Mouse (Mus musculus) forebrain, embryonic 11.5 days (tissue): ENCODE results near the gene Chdh. TPM values are rescaled to one million over a fixed set of nuclear protein-coding genes. Genes with fewer than 3 reads are reported as not detected.

Experiments
- ATAC-seq: fragments of 200-750 bp; cut with Nextera tagmentation; replicated peaks from 2 replicates; pipeline ENCODE4 v1.8.0; 2017; ENCODE audit warnings: moderate TSS enrichment; ENCODE audit not compliant: low FRiP score
- DNase-seq: peaks from one replicate; pipeline ENCODE4 v3.0.0-alpha.2; 2017; ENCODE audit warnings: low spot score
- H3K27ac ChIP-seq: fragments of 300-500 bp; sonication (generic); 2 replicates; pipeline ENCODE4 v1.5.1; 2014; ENCODE audit warnings: low read depth, low read length
- H3K27me3 ChIP-seq: fragments of 300-500 bp; sonication (generic); 2 replicates; pipeline ENCODE4 v1.6.1; 2014; ENCODE audit warnings: mild to moderate bottlenecking, low read length, mixed read lengths; ENCODE audit not compliant: control insufficient read depth, insufficient read depth
- H3K36me3 ChIP-seq: fragments of 300-500 bp; sonication (generic); 2 replicates; pipeline ENCODE4 v1.6.1; 2014; ENCODE audit warnings: mild to moderate bottlenecking, low read length, moderate library complexity, mixed read lengths; ENCODE audit not compliant: control insufficient read depth, insufficient read depth
- H3K4me1 ChIP-seq: fragments of 300-500 bp; sonication (generic); replicated peaks from 2 replicates; pipeline ENCODE4 v1.6.1; 2014; ENCODE audit warnings: low read length, mixed read lengths; ENCODE audit not compliant: control insufficient read depth, insufficient read depth
- H3K4me2 ChIP-seq: fragments of 300-500 bp; sonication (generic); 2 replicates; pipeline ENCODE4 v1.6.1; 2014; ENCODE audit warnings: low read depth, mild to moderate bottlenecking, low read length, moderate library complexity, mixed read lengths; ENCODE audit not compliant: severe bottlenecking
- H3K4me3 ChIP-seq: fragments of 300-500 bp; sonication (generic); 2 replicates; pipeline ENCODE4 v1.5.1; 2014; ENCODE audit warnings: low read depth, low read length
- H3K9ac ChIP-seq: fragments of 300-500 bp; sonication (generic); 2 replicates; pipeline ENCODE4 v1.6.1; 2014; ENCODE audit warnings: low read length
- H3K9me3 ChIP-seq: fragments of 300-500 bp; sonication (generic); 2 replicates; pipeline ENCODE4 v1.6.1; 2016; ENCODE audit warnings: low read length, mixed read lengths; ENCODE audit not compliant: control insufficient read depth
- WGBS: fragments of 180-500 bp; shearing (Covaris S2); extraction: QIAGEN DNeasy Blood & Tissue Kit; methylation state at CpG from one replicate; pipeline ENCODE4 v1.1.7; 2014; 5-methylcytosine and 5-hydroxymethylcytosine counted together
- polyA plus RNA-seq: library from polyadenylated mRNA; unstranded; fragments of >200 nt; fragmentation: Nextera tagmentation; extraction: Ambion mirVana; gene quantifications from 2 replicates; pipeline ENCODE4 v1.2.1, GENCODE M21; 2014

Gene Chdh
- polyA plus RNA-seq, 1 experiment from 2014 or later: not detected

GRCm38 (mm10) chr14:30039413-30039812 is 30.6 kb downstream of the Chdh start:
- Histone ChIP-seq H3K4me3 (no peak overlapping the region), H3K36me3 (no peaks in the 10 kb centered on the region)
- WGBS: 84% methylated on average over 4 of the region's 4 CpGs

GRCm38 (mm10) chr14:30041836-30042235 is 33.0 kb downstream of the Chdh start:
- Histone ChIP-seq H3K27me3 (no peaks in the 10 kb centered on the region), H3K4me2 (no peak overlapping the region), H3K36me3 (no peaks in the 10 kb centered on the region), H3K27ac (no peak overlapping the region), H3K4me3 (no peak overlapping the region), H3K4me1 (no peaks in the 10 kb centered on the region), H3K9me3 (no peaks in the 10 kb centered on the region), H3K9ac (no peak overlapping the region)
- DNase-seq (no peak), ATAC-seq (no peak)
- 87% methylated on average over 9 of the region's 9 CpGs for WGBS

More at GRCm38 (mm10) chr14:30039413-30039812, 30.6 kb downstream of the Chdh start:
- ATAC-seq: no peak
- Histone ChIP-seq H3K9me3 (no peaks in the 10 kb centered on the region), H3K4me1 (no peaks in the 10 kb centered on the region), H3K9ac (no peak overlapping the region), H3K4me2 (no peak overlapping the region), H3K27ac (no peak overlapping the region), H3K27me3 (no peaks in the 10 kb centered on the region)
- DNase-seq: no peak

- WGBS: 92% methylated on average over 7 of the region's 7 CpGs
- no peaks in the 10 kb centered on the region for H3K27me3 ChIP-seq
- ATAC-seq (no peak), DNase-seq (no peak)
- H3K9ac ChIP-seq: no peak overlapping the region
- H3K4me1 ChIP-seq: no peaks in the 10 kb centered on the region
- no peaks in the 10 kb centered on the region for H3K9me3 ChIP-seq
- H3K27ac ChIP-seq: no peak overlapping the region
- no peak overlapping the region for H3K4me2 ChIP-seq
- no peak overlapping the region for H3K4me3 ChIP-seq
- no peaks in the 10 kb centered on the region for H3K36me3 ChIP-seq
Measured at GRCm38 (mm10) chr14:30043356-30043940, 34.6 kb downstream of the Chdh start.

GRCm38 (mm10) chr14:30045239-30045638 is 36.4 kb downstream of the Chdh start:
- H3K27me3 ChIP-seq: no peaks in the 10 kb centered on the region
- H3K36me3 ChIP-seq: no peaks in the 10 kb centered on the region
- no peak for DNase-seq
- H3K4me3 ChIP-seq: no peak overlapping the region
- no peak overlapping the region for H3K27ac ChIP-seq
- WGBS: 92% methylated on average over 10 of the region's 10 CpGs
- H3K4me1 ChIP-seq: no peaks in the 10 kb centered on the region
- H3K4me2 ChIP-seq: no peak overlapping the region
- ATAC-seq: no peak
- H3K9me3 ChIP-seq: no peaks in the 10 kb centered on the region
- no peak overlapping the region for H3K9ac ChIP-seq

GRCm38 (mm10) chr14:30045704-30046220 is 36.9 kb downstream of the Chdh start:
- no peaks in the 10 kb centered on the region for H3K27me3 ChIP-seq
- no peaks in the 10 kb centered on the region for H3K9me3 ChIP-seq
- H3K4me2 ChIP-seq: no peak overlapping the region
- no peak for ATAC-seq
- DNase-seq: no peak
- WGBS: 87% methylated on average over 8 of the region's 8 CpGs
- no peak overlapping the region for H3K4me3 ChIP-seq
- H3K36me3 ChIP-seq: no peaks in the 10 kb centered on the region
- no peaks in the 10 kb centered on the region for H3K4me1 ChIP-seq
- no peak overlapping the region for H3K27ac ChIP-seq
- no peak overlapping the region for H3K9ac ChIP-seq

- no peak for ATAC-seq
- no peaks in the 10 kb centered on the region for H3K9me3 ChIP-seq
- H3K4me1 ChIP-seq: no peaks in the 10 kb centered on the region
- no peaks in the 10 kb centered on the region for H3K27me3 ChIP-seq
- DNase-seq: no peak
- no peak overlapping the region for H3K4me2 ChIP-seq
- H3K9ac ChIP-seq: no peak overlapping the region
- no peaks in the 10 kb centered on the region for H3K36me3 ChIP-seq
- H3K4me3 ChIP-seq: no peak overlapping the region
- WGBS: 92% methylated on average over 4 of the region's 4 CpGs
- no peak overlapping the region for H3K27ac ChIP-seq
Measured at GRCm38 (mm10) chr14:30046976-30047375, 38.2 kb downstream of the Chdh start.

- H3K4me1 ChIP-seq: no peaks in the 10 kb centered on the region
- no peak for ATAC-seq
- H3K36me3 ChIP-seq: no peaks in the 10 kb centered on the region
- H3K9ac ChIP-seq: no peak overlapping the region
- H3K9me3 ChIP-seq: no peaks in the 10 kb centered on the region
- 79% methylated on average over 3 of the region's 3 CpGs for WGBS
- DNase-seq: no peak
- no peak overlapping the region for H3K4me3 ChIP-seq
- H3K4me2 ChIP-seq: no peak overlapping the region
- no peak overlapping the region for H3K27ac ChIP-seq
- no peaks in the 10 kb centered on the region for H3K27me3 ChIP-seq
Measured at GRCm38 (mm10) chr14:30048049-30048448, 39.2 kb downstream of the Chdh start.

- no peaks in the 10 kb centered on the region for H3K27me3 ChIP-seq
- no peak for DNase-seq
- no peak overlapping the region for H3K4me3 ChIP-seq
- no peaks in the 10 kb centered on the region for H3K4me1 ChIP-seq
- 87% methylated on average over 8 of the region's 8 CpGs for WGBS
- no peak overlapping the region for H3K9ac ChIP-seq
- H3K9me3 ChIP-seq: no peaks in the 10 kb centered on the region
- H3K27ac ChIP-seq: no peak overlapping the region
- no peak overlapping the region for H3K4me2 ChIP-seq
- H3K36me3 ChIP-seq: no peaks in the 10 kb centered on the region
- ATAC-seq: no peak
Measured at GRCm38 (mm10) chr14:30050280-30050679, 41.5 kb downstream of the Chdh start.

GRCm38 (mm10) chr14:30054922-30055321 is 46.1 kb downstream of the Chdh start:
- DNase-seq: no peak
- H3K4me2 ChIP-seq: no peak overlapping the region
- H3K9me3 ChIP-seq: no peaks in the 10 kb centered on the region
- no peak overlapping the region for H3K9ac ChIP-seq
- 84% methylated on average over 7 of the region's 7 CpGs for WGBS
- no peaks in the 10 kb centered on the region for H3K27me3 ChIP-seq
- H3K4me1 ChIP-seq: peaks cover 2% of the 10 kb centered on the region; the same call in 1 of the 2 replicates
- no peak overlapping the region for H3K4me3 ChIP-seq
- H3K36me3 ChIP-seq: no peaks in the 10 kb centered on the region
- no peak for ATAC-seq
- H3K27ac ChIP-seq: no peak overlapping the region
